Mouse (Mus musculus) kidney, embryonic 16.5 days (tissue): ENCODE measurements around the gene Lsm7. TPM values are rescaled to one million over a fixed set of nuclear protein-coding genes. Genes with fewer than 3 reads are reported as not detected.

Experiments
- ATAC-seq: fragments of 200-750 bp; cut with Nextera tagmentation; 2 replicates; pipeline ENCODE4 v1.8.0; 2017; ENCODE audit warnings: moderate TSS enrichment; ENCODE audit not compliant: low FRiP score, low TSS enrichment
- H3K27ac ChIP-seq: fragments of 300-500 bp; sonication (generic); 2 replicates; pipeline ENCODE4 v1.5.1; 2014; ENCODE audit warnings: low read length
- H3K27me3 ChIP-seq: fragments of 300-500 bp; sonication (generic); 2 replicates; pipeline ENCODE4 v1.6.1; 2014; ENCODE audit warnings: low read length, control low read depth, mixed read lengths; ENCODE audit not compliant: insufficient read depth
- H3K36me3 ChIP-seq: fragments of 300-500 bp; sonication (generic); 2 replicates; pipeline ENCODE4 v1.6.1; 2014; ENCODE audit warnings: low read length, control low read depth, mixed read lengths; ENCODE audit not compliant: insufficient read depth
- H3K4me1 ChIP-seq: fragments of 300-500 bp; sonication (generic); 2 replicates; pipeline ENCODE4 v1.6.1; 2014; ENCODE audit warnings: low read length, control low read depth, mixed read lengths; ENCODE audit not compliant: insufficient read depth
- H3K4me2 ChIP-seq: fragments of 300-500 bp; sonication (generic); replicated peaks from 2 replicates; pipeline ENCODE4 v1.6.1; 2014; ENCODE audit warnings: low read depth, low read length
- H3K4me3 ChIP-seq: fragments of 300-500 bp; sonication (generic); 2 replicates; pipeline ENCODE4 v1.5.1; 2014; ENCODE audit warnings: mild to moderate bottlenecking, low read length
- H3K9ac ChIP-seq: fragments of 300-500 bp; sonication (generic); replicated peaks from 2 replicates; pipeline ENCODE4 v1.6.1; 2014; ENCODE audit warnings: low read length
- H3K9me3 ChIP-seq: fragments of 300-500 bp; sonication (generic); 2 replicates; pipeline ENCODE4 v1.6.1; 2016; ENCODE audit warnings: low read length, control low read depth
- WGBS: fragments of 180-500 bp; shearing (Covaris S2); extraction: QIAGEN DNeasy Blood & Tissue Kit; methylation state at CpG from one replicate; pipeline ENCODE4 v1.1.7; 2014; 5-methylcytosine and 5-hydroxymethylcytosine counted together
- polyA plus RNA-seq: library from polyadenylated mRNA; unstranded; fragments of >200 nt; fragmentation: Nextera tagmentation; extraction: Ambion mirVana; gene quantifications from 2 replicates; pipeline ENCODE4 v1.2.1, GENCODE M21; 2015

Gene Lsm7
- polyA plus RNA-seq, 1 experiment from 2014 or later: 262 TPM

DNA sequence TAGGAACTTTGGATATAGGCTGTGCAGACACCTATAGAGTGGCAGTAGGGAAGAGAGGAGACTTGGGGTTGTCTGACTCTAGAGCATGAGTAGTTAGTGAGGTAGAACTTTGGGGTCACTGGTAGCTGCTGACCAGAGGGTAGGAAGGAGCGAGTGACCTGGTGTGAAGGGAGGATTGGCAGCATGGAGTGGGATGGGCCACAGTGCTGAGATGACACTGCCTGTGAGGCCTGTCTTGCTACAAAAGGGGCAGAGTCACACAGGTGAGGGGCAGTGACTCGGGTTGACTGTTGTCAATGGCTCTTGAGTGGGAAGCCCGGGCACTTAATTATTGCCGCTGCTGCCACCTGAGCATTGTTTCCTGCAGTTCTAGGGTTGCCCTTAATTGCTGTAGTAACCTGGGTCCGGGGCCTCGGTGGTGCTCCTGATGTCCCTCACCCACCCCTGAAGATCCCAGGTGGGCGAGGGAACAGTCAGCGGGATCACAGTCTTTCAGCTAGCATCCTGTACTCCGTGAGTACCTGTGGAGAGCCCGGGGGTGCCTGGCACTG, 27.1 kb downstream of the Lsm7 start:
- Histone ChIP-seq H3K27me3 (no peaks in the 10 kb centered on the region), H3K4me2 (peak overlapping the region; percentile 94), H3K4me1 (peaks cover 38% of the 10 kb centered on the region), H3K27ac (no peak overlapping the region), H3K36me3 (peaks cover 13% of the 10 kb centered on the region), H3K9ac (peak overlapping the region; percentile 96), H3K4me3 (peak overlapping the region; percentile 64), H3K9me3 (no peaks in the 10 kb centered on the region)
- 66% methylated on average over 10 of the region's 10 CpGs for WGBS
- ATAC-seq: no peak

DNA sequence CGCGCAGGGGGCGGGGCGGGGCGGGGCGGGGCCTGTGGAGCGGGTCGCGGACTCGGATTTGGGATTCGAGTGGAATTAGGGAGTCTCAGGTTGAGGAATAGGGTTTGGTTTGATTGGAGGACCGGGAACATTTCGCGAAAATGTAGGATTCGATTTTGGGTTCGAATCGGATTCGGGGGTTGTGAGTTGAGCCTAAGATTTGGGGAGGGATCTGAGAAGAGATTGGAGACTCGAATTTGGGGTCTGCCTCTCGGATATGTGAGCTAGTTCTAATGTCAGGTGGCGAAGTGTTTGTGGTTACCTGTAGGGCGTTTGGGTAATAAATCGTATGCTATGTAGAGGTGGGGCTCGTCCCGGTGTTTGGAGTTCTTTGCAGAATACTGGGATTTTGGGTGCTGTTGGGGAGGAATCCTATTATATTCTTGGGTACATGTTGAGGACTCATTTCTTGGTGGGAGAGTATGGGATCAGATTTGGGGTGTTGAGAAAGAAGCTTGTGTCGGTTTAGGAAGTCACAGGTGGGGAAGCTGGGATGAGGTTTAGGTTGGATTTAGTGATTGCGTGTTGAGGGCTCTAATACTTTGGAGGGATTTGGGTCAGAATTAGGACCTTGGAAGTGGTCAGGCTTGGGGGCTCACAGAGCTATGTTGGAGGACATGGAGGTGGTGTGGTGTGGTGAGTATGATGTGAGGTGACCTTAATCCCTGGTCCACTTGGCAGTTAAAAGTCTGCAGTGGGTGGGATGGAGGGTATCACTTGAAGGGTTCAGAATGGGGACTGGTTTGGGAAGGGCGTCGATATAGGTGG, 27.7 kb downstream of the Lsm7 start:
- peak overlapping the region; percentile 90 for H3K27ac ChIP-seq
- H3K4me3 ChIP-seq: peak overlapping the region; percentile 64
- no peak for ATAC-seq
- H3K4me1 ChIP-seq: peaks cover 38% of the 10 kb centered on the region
- H3K4me2 ChIP-seq: peak overlapping the region; percentile 94
- H3K9me3 ChIP-seq: no peaks in the 10 kb centered on the region
- peaks cover 13% of the 10 kb centered on the region for H3K36me3 ChIP-seq
- WGBS: 4% methylated on average over 29 of the region's 29 CpGs
- no peaks in the 10 kb centered on the region for H3K27me3 ChIP-seq
- H3K9ac ChIP-seq: peak overlapping the region; percentile 96

- peak within 1 kb of the TSS; percentile 94 for H3K4me2 ChIP-seq
- peaks cover 13% of the 10 kb centered on the region for H3K36me3 ChIP-seq
- peak within 1 kb of the TSS; percentile 90 for H3K27ac ChIP-seq
- peaks cover 38% of the 10 kb centered on the region for H3K4me1 ChIP-seq
- peak within 1 kb of the TSS; percentile 64 for H3K4me3 ChIP-seq
- H3K27me3 ChIP-seq: no peaks in the 10 kb centered on the region
- peak; percentile 97 for ATAC-seq
- peak within 1 kb of the TSS; percentile 96 for H3K9ac ChIP-seq
- H3K9me3 ChIP-seq: no peaks in the 10 kb centered on the region
- under 1% methylated on average over 80 of the region's 82 CpGs for WGBS
These were observed 28.6 kb downstream of the Lsm7 start, which contains the start of gene Oaz1 for GRCm38 (mm10) chr10:80826151-80827062. TSS of gene Oaz1 (plus strand) at chr10:80826656.

DNA sequence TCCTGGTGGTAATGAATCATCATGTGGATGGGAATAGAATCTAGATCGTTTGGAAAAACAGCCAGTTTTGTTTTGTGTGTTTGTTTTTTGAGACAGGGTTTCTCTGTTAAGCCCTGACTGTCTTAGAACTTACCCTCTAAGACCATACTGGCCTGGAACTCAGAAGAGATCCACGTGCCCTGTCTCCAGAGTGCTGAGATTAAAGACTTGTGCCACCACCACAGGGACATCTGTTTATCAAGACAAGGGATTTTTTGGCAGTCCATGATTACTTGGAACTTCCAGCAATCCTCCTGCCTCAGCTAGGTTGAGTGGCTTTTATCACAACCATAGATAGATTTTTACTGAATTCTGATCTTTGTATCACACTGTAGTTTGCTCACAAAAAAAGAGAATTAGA, 30.2 kb downstream of the Lsm7 start:
- no peak overlapping the region for H3K9ac ChIP-seq
- WGBS: 66% methylated on average over 2 of the region's 2 CpGs
- H3K9me3 ChIP-seq: no peaks in the 10 kb centered on the region
- ATAC-seq: no peak
- no peaks in the 10 kb centered on the region for H3K27me3 ChIP-seq
- no peak overlapping the region for H3K4me3 ChIP-seq
- no peak overlapping the region for H3K27ac ChIP-seq
- H3K36me3 ChIP-seq: peaks cover 7% of the 10 kb centered on the region
- H3K4me1 ChIP-seq: peaks cover 27% of the 10 kb centered on the region
- no peak overlapping the region for H3K4me2 ChIP-seq

DNA sequence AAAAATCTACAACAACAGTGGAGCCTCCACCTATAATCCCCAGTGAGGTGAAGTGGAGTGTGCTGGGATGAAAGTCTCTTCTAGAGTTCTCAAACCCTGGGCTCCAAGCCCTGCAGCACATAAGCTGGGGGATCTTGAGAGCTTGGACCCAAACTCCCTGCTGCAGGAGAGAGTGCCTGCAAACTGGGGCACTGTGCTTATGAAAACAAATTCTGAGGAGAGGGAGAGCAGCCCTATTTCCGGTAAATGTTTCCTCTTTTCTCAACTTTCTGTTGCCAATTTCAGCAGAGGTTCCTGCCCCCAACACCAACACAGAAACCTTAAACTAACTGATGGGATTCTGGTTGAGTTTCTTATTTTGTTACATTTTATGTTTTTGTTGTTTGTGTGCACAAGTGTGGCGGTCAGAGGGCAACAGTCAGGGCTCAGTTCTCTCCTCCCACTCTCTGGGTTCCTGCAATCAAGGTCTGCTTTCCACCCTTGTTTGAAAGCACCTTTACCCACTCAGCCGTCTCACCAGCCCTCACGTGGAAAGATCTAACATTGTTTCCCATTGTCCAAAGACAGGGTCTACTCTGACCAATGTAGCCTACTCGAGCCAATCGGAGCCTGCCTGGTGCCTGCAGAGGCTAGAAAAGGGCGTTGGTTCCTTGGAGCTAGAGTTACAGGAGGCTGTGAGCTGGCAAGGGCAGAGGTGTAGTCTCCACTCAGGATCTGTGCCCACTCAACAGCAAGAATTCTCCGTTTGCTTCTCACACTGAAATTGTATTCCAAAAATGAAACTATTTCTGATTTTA, 31.0 kb downstream of the Lsm7 start:
- Histone ChIP-seq H3K4me3 (no peak overlapping the region), H3K36me3 (no peaks in the 10 kb centered on the region), H3K27me3 (no peaks in the 10 kb centered on the region), H3K9me3 (no peaks in the 10 kb centered on the region), H3K4me2 (0 out of 2 replicates have a peak overlapping the region, but pooled peaks have one; percentile 2), H3K4me1 (peaks cover 19% of the 10 kb centered on the region), H3K9ac (0 out of 2 replicates have a peak overlapping the region, but pooled peaks have one; percentile 7), H3K27ac (peak overlapping the region; percentile 57)
- no peak for ATAC-seq
- 32% methylated on average over 8 of the region's 8 CpGs for WGBS

DNA sequence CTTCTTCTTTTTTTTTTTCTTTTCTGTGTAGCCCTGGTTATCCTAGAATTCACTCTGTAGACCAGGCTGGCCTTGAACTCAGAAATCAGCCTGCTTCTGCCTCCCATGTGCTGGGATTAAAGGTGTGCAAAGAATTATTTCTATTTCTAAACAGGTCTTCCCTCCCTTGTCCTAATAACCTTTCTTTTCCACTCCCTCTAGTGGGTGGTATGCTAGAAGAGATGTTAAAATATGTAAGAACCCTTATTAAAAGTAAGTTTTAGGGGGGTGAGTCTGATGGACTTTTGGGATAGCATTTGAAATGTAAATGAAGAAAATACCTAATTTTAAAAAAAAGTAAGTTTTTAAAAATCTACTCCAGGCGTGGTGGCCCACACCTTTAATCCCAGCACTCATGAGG, 31.7 kb downstream of the Lsm7 start:
- Histone ChIP-seq H3K4me3 (no peak overlapping the region), H3K4me1 (peaks cover 17% of the 10 kb centered on the region), H3K27ac (no peak overlapping the region), H3K9me3 (no peaks in the 10 kb centered on the region), H3K4me2 (no peak overlapping the region), H3K27me3 (no peaks in the 10 kb centered on the region), H3K9ac (no peak overlapping the region), H3K36me3 (no peaks in the 10 kb centered on the region)
- 83% methylated on average over 1 of the region's 1 CpGs for WGBS
- no peak for ATAC-seq

DNA sequence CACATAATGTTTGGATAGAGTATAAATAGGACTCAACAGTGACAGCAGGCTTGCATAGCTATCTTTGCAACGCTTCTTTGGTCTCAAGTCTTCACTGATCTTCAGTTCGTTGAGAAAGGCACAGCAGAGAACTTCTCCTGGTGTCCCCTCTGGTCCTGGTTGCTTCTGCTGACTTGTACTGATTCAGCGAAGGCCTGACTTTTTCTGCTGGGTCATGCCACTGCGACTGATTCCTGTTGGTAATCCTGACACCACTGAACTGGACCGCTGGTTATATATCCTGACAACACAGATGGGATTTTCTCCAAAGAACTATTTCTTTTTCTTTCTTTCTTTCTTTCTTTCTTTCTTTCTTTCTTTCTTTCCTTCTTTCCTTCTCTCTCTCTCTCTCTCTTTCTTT, 32.5 kb downstream of the Lsm7 start:
- 81% methylated on average over 5 of the region's 5 CpGs for WGBS
- Histone ChIP-seq H3K27me3 (no peaks in the 10 kb centered on the region), H3K4me1 (peaks cover 9% of the 10 kb centered on the region; the same call in 1 of the 2 replicates), H3K9ac (no peak overlapping the region), H3K27ac (no peak overlapping the region), H3K36me3 (no peaks in the 10 kb centered on the region), H3K4me3 (no peak overlapping the region), H3K4me2 (no peak overlapping the region), H3K9me3 (no peaks in the 10 kb centered on the region)
- ATAC-seq: no peak

- no peak overlapping the region for H3K27ac ChIP-seq
- no peak for ATAC-seq
- H3K9me3 ChIP-seq: no peaks in the 10 kb centered on the region
- no peaks in the 10 kb centered on the region for H3K27me3 ChIP-seq
- no peak overlapping the region for H3K4me3 ChIP-seq
- H3K4me2 ChIP-seq: no peak overlapping the region
- H3K36me3 ChIP-seq: no peaks in the 10 kb centered on the region
- no peak overlapping the region for H3K9ac ChIP-seq
- WGBS: 40% methylated on average over 2 of the region's 2 CpGs
- H3K4me1 ChIP-seq: peaks cover 9% of the 10 kb centered on the region; the same call in 1 of the 2 replicates
These were observed 33.0 kb downstream of the Lsm7 start for GRCm38 (mm10) chr10:80821991-80822390.

DNA sequence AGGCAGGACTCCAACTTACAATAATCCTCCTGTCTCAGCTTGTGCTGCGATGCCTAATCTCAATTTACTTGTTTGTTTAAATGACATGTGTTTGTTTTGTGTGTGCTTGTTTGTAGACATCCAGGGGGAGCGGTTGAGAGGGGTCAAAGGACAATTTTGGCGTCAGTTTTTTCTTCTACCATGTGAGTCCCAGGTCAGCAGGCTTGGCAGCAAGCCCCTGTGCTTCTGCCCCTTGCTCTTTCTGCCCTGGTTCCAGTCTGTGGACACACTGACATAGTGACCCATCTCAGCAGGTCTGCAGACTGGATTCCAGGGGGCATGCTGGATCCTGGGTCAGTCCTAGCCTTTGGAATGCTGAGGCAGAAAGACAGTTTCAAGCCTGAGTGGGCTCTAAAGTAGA, 35.6 kb downstream of the Lsm7 start:
- Histone ChIP-seq H3K36me3 (no peaks in the 10 kb centered on the region), H3K9ac (no peak overlapping the region), H3K4me3 (no peak overlapping the region), H3K4me2 (no peak overlapping the region), H3K9me3 (no peaks in the 10 kb centered on the region), H3K27me3 (no peaks in the 10 kb centered on the region), H3K27ac (no peak overlapping the region), H3K4me1 (peaks cover 6% of the 10 kb centered on the region; the same call in 1 of the 2 replicates)
- no peak for ATAC-seq
- 54% methylated on average over 3 of the region's 3 CpGs for WGBS
